Mouse (Mus musculus) limb, embryonic 11.5 days (tissue): ENCODE data around the gene Sertad1. TPM values are rescaled to one million over a fixed set of nuclear protein-coding genes. Genes with fewer than 3 reads are reported as not detected.

ENCODE experiments used
- ATAC-seq: fragments of 200-750 bp; cut with Nextera tagmentation; 2 replicates; pipeline ENCODE4 v1.8.0; 2017; ENCODE audit warnings: low read depth; ENCODE audit not compliant: insufficient number of reproducible peaks, low FRiP score, low TSS enrichment
- DNase-seq: peaks from one replicate; pipeline ENCODE4 v3.0.0-alpha.2; 2015; ENCODE audit warnings: low spot score
- H3K27ac ChIP-seq: fragments of 300-500 bp; sonication (generic); replicated peaks from 2 replicates; pipeline ENCODE4 v1.5.1; 2014; ENCODE audit warnings: low read depth, mild to moderate bottlenecking, low read length
- H3K27me3 ChIP-seq: fragments of 300-500 bp; sonication (generic); 2 replicates; pipeline ENCODE4 v1.6.1; 2014; ENCODE audit warnings: mild to moderate bottlenecking, low read length, mixed read lengths; ENCODE audit not compliant: control insufficient read depth, insufficient read depth
- H3K36me3 ChIP-seq: fragments of 300-500 bp; sonication (generic); 2 replicates; pipeline ENCODE4 v1.6.1; 2014; ENCODE audit warnings: mild to moderate bottlenecking, low read length, moderate library complexity, mixed read lengths; ENCODE audit not compliant: control insufficient read depth, insufficient read depth
- H3K4me1 ChIP-seq: fragments of 300-500 bp; sonication (generic); 2 replicates; pipeline ENCODE4 v1.6.1; 2014; ENCODE audit warnings: low read length, mixed read lengths; ENCODE audit not compliant: control insufficient read depth, insufficient read depth
- H3K4me2 ChIP-seq: fragments of 300-500 bp; sonication (generic); 2 replicates; pipeline ENCODE4 v1.6.1; 2014; ENCODE audit warnings: low read depth, mild to moderate bottlenecking, moderate library complexity; ENCODE audit not compliant: severe bottlenecking
- H3K4me3 ChIP-seq: fragments of 300-500 bp; sonication (generic); 2 replicates; pipeline ENCODE4 v1.5.1; 2014; ENCODE audit warnings: low read depth, low read length
- H3K9ac ChIP-seq: fragments of 300-500 bp; sonication (generic); 2 replicates; pipeline ENCODE4 v1.6.1; 2014; ENCODE audit warnings: mild to moderate bottlenecking, low read length
- H3K9me3 ChIP-seq: fragments of 300-500 bp; sonication (generic); 2 replicates; pipeline ENCODE4 v1.6.1; 2016; ENCODE audit warnings: low read length; ENCODE audit not compliant: control insufficient read depth
- WGBS: fragments of 180-500 bp; shearing (Covaris S2); extraction: QIAGEN DNeasy Blood & Tissue Kit; methylation state at CpG from one replicate; pipeline ENCODE4 v1.1.7; 2014; 5-methylcytosine and 5-hydroxymethylcytosine counted together
- polyA plus RNA-seq: library from polyadenylated mRNA; unstranded; fragments of >200 nt; fragmentation: Nextera tagmentation; extraction: Ambion mirVana; gene quantifications from 2 replicates; pipeline ENCODE4 v1.2.1, GENCODE M21; 2014

Gene Sertad1
- polyA plus RNA-seq, 1 experiment from 2014 or later, result 29.0 TPM

- no peaks in the 10 kb centered on the region for H3K9me3 ChIP-seq
- H3K4me1 ChIP-seq, result no peaks in the 10 kb centered on the region
- H3K36me3 ChIP-seq, result peaks cover 3% of the 10 kb centered on the region; the same call in 1 of the 2 replicates
- no peak overlapping the region for H3K4me2 ChIP-seq
- H3K4me3 ChIP-seq, result no peak overlapping the region
- 72% methylated on average over 2 of the region's 2 CpGs for WGBS
- no peaks in the 10 kb centered on the region for H3K27me3 ChIP-seq
- DNase-seq, result no peak
- no peak overlapping the region for H3K9ac ChIP-seq
- no peak overlapping the region for H3K27ac ChIP-seq
- ATAC-seq, result no peak
Observed at GRCm38 (mm10) chr7:27535386-27535785, 48.7 kb downstream of the Sertad1 start.

DNA sequence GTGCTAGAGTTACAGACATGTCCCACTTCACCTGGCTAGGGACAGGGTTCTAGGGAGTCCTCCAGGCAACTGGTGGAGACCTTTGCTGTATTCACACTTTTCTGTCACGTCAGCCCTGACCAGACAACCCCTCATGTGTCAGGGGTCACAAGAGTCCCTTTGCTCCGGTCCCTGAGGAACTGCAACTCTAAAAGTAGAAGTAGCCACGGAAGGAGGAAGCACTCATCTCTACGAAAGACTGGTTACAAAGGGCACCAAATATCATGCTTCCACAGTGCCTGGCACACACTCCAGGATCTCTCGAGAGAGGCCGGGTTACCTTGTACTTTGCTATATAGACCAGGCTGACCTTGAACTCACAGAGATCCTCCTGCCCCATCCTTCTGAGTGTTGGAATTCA is 49.9 kb downstream of the Sertad1 start:
- Histone ChIP-seq H3K27me3 (no peaks in the 10 kb centered on the region), H3K36me3 (peaks cover 3% of the 10 kb centered on the region; the same call in 1 of the 2 replicates), H3K4me3 (no peak overlapping the region), H3K4me1 (no peaks in the 10 kb centered on the region), H3K9ac (no peak overlapping the region), H3K27ac (no peak overlapping the region), H3K4me2 (no peak overlapping the region), H3K9me3 (no peaks in the 10 kb centered on the region)
- DNase-seq (no peak), ATAC-seq (no peak)
- WGBS, result 89% methylated on average over 6 of the region's 6 CpGs

- Histone ChIP-seq H3K27me3 (no peaks in the 10 kb centered on the region), H3K9ac (no peak overlapping the region), H3K4me2 (no peak overlapping the region), H3K9me3 (no peaks in the 10 kb centered on the region), H3K4me3 (no peak overlapping the region), H3K4me1 (no peaks in the 10 kb centered on the region), H3K36me3 (peaks cover 3% of the 10 kb centered on the region; the same call in 1 of the 2 replicates), H3K27ac (no peak overlapping the region)
- DNase-seq, result no peak
- ATAC-seq, result no peak
- WGBS, result 80% methylated on average over 8 of the region's 8 CpGs
Observed at GRCm38 (mm10) chr7:27537998-27538397, 51.3 kb downstream of the Sertad1 start.

GRCm38 (mm10) chr7:27538797-27539196 is 52.1 kb downstream of the Sertad1 start:
- no peaks in the 10 kb centered on the region for H3K4me1 ChIP-seq
- no peak overlapping the region for H3K9ac ChIP-seq
- no peak overlapping the region for H3K4me2 ChIP-seq
- ATAC-seq (no peak), DNase-seq (no peak)
- no peak overlapping the region for H3K4me3 ChIP-seq
- WGBS, result 93% methylated on average over 2 of the region's 2 CpGs
- no peaks in the 10 kb centered on the region for H3K9me3 ChIP-seq
- no peak overlapping the region for H3K27ac ChIP-seq
- H3K27me3 ChIP-seq, result no peaks in the 10 kb centered on the region
- H3K36me3 ChIP-seq, result peaks cover 3% of the 10 kb centered on the region; the same call in 1 of the 2 replicates

Other genes starting within 250 kb of the Sertad1 start
- gene Numbl, start 228.5 kb upstream of the Sertad1 start, polyA plus RNA-seq, result 7.3 and 9.0 TPM in 2 replicates
- 10.8 and 14.0 TPM in 2 replicates for gene Ltbp4, start 149.2 kb upstream of the Sertad1 start, polyA plus RNA-seq
- gene Shkbp1, start 130.9 kb upstream of the Sertad1 start, polyA plus RNA-seq, result 46.5 and 50.9 TPM in 2 replicates
- gene Gm20479, start 129.5 kb upstream of the Sertad1 start, polyA plus RNA-seq, result 0.52 TPM in 1 of 2 replicates, not detected in the other
- 0.15 and 0.27 TPM in 2 replicates for gene Sptbn4, start 39.2 kb upstream of the Sertad1 start, polyA plus RNA-seq
- gene Blvrb, start 38.9 kb upstream of the Sertad1 start, polyA plus RNA-seq, result 29.0 and 30.5 TPM in 2 replicates
- 25.9 and 29.3 TPM in 2 replicates for gene Sertad3, start 13.1 kb upstream of the Sertad1 start, polyA plus RNA-seq
- gene Prx, start 12.4 kb downstream of the Sertad1 start, polyA plus RNA-seq, result 1.5 and 2.1 TPM in 2 replicates
- gene Hipk4, start 36.4 kb downstream of the Sertad1 start, polyA plus RNA-seq, result 0.45 and 0.72 TPM in 2 replicates
- 49.1 and 53.2 TPM in 2 replicates for gene Pld3, start 66.3 kb downstream of the Sertad1 start, polyA plus RNA-seq
- gene 2310022A10Rik, start 66.3 kb downstream of the Sertad1 start, polyA plus RNA-seq, result 32.1 and 32.4 TPM in 2 replicates
- gene Akt2, start 104.6 kb downstream of the Sertad1 start, polyA plus RNA-seq, result 83.9 and 85.7 TPM in 2 replicates
- gene Ttc9b, start 167.0 kb downstream of the Sertad1 start, polyA plus RNA-seq, result 0.15 and 0.34 TPM in 2 replicates
- gene Map3k10, start 187.7 kb downstream of the Sertad1 start, polyA plus RNA-seq, result 6.8 and 8.6 TPM in 2 replicates
- gene Zfp607b, start 202.4 kb downstream of the Sertad1 start, polyA plus RNA-seq, result 2.8 and 3.1 TPM in 2 replicates
- 45.6 and 49.9 TPM in 2 replicates for gene Zfp60, start 244.5 kb downstream of the Sertad1 start, polyA plus RNA-seq